Mouse (Mus musculus) testis, adult 2 months (tissue): Measurements from ENCODE around the gene Srsf7.

ENCODE experiments used
- CTCF ChIP-seq: fragments of 200-500 bp; IDR thresholded peaks from 2 replicates; pipeline ENCODE4 v1.5.1; 2012; ENCODE audit warnings: low read depth, mild to moderate bottlenecking, inconsistent platforms, low read length, moderate library complexity; ENCODE audit not compliant: control insufficient read depth, insufficient read depth, insufficient replicate concordance
- POLR2A ChIP-seq: fragments of 200-500 bp; IDR thresholded peaks from 2 replicates; pipeline ENCODE4 v1.6.1; 2012; ENCODE audit warnings: low read depth, mild to moderate bottlenecking, inconsistent platforms, low read length, moderate library complexity; ENCODE audit not compliant: control insufficient read depth

GRCm38 (mm10) chr17:80221202-80221601 lies 14.1 kb upstream of the Srsf7 start:
- no peak for TF ChIP-seq CTCF
- TF ChIP-seq POLR2A, result no peak
